Mouse (Mus musculus) limb, embryonic 13.5 days (tissue): ENCODE measurements around the gene Opa3. TPM values are rescaled to one million over a fixed set of nuclear protein-coding genes. Genes with fewer than 3 reads are reported as not detected.
"Not testable (repeated sequence)": the region's sequence is repeated elsewhere in the genome, so short reads cannot be mapped to it uniquely, and the experiment has no call there.

ENCODE experiments used
- ATAC-seq: fragments of 200-750 bp; cut with Nextera tagmentation; 2 replicates; pipeline ENCODE4 v1.8.0; 2017; ENCODE audit warnings: low read depth, moderate number of reproducible peaks, moderate TSS enrichment; ENCODE audit not compliant: low FRiP score
- H3K27ac ChIP-seq: fragments of 300-500 bp; sonication (generic); 2 replicates; pipeline ENCODE4 v1.5.1; 2015; ENCODE audit warnings: inconsistent platforms, mild to moderate bottlenecking, moderate library complexity
- H3K27me3 ChIP-seq: fragments of 300-500 bp; sonication (generic); 2 replicates; pipeline ENCODE4 v1.6.1; 2015; ENCODE audit warnings: mild to moderate bottlenecking, inconsistent platforms
- H3K36me3 ChIP-seq: fragments of 300-500 bp; sonication (generic); 2 replicates; pipeline ENCODE4 v1.6.1; 2015; ENCODE audit warnings: inconsistent platforms, mild to moderate bottlenecking, moderate library complexity
- H3K4me1 ChIP-seq: fragments of 300-500 bp; sonication (generic); 2 replicates; pipeline ENCODE4 v1.6.1; 2015; ENCODE audit warnings: inconsistent platforms
- H3K4me2 ChIP-seq: fragments of 300-500 bp; sonication (generic); replicated peaks from 2 replicates; pipeline ENCODE4 v1.6.1; 2015; ENCODE audit warnings: inconsistent platforms, mild to moderate bottlenecking, moderate library complexity
- H3K4me3 ChIP-seq: fragments of 300-500 bp; sonication (generic); 2 replicates; pipeline ENCODE4 v1.5.1; 2015; ENCODE audit warnings: moderate library complexity, mild to moderate bottlenecking, inconsistent platforms
- H3K9ac ChIP-seq: fragments of 300-500 bp; sonication (generic); 2 replicates; pipeline ENCODE4 v1.6.1; 2015; ENCODE audit warnings: mild to moderate bottlenecking, inconsistent platforms
- H3K9me3 ChIP-seq: fragments of 300-500 bp; sonication (generic); 2 replicates; pipeline ENCODE4 v1.6.1; 2016; ENCODE audit warnings: inconsistent platforms
- WGBS: fragments of 180-500 bp; shearing (Covaris S2); methylation state at CpG from one replicate; pipeline ENCODE4 v1.1.7; 2015; 5-methylcytosine and 5-hydroxymethylcytosine counted together
- polyA plus RNA-seq: library from polyadenylated mRNA; unstranded; fragments of >200 nt; fragmentation: Nextera tagmentation; extraction: Ambion mirVana; gene quantifications from 2 replicates; pipeline ENCODE4 v1.2.1, GENCODE M21; 2015

Gene Opa3
- polyA plus RNA-seq, 1 experiment from 2014 or later: 35.7 TPM

DNA sequence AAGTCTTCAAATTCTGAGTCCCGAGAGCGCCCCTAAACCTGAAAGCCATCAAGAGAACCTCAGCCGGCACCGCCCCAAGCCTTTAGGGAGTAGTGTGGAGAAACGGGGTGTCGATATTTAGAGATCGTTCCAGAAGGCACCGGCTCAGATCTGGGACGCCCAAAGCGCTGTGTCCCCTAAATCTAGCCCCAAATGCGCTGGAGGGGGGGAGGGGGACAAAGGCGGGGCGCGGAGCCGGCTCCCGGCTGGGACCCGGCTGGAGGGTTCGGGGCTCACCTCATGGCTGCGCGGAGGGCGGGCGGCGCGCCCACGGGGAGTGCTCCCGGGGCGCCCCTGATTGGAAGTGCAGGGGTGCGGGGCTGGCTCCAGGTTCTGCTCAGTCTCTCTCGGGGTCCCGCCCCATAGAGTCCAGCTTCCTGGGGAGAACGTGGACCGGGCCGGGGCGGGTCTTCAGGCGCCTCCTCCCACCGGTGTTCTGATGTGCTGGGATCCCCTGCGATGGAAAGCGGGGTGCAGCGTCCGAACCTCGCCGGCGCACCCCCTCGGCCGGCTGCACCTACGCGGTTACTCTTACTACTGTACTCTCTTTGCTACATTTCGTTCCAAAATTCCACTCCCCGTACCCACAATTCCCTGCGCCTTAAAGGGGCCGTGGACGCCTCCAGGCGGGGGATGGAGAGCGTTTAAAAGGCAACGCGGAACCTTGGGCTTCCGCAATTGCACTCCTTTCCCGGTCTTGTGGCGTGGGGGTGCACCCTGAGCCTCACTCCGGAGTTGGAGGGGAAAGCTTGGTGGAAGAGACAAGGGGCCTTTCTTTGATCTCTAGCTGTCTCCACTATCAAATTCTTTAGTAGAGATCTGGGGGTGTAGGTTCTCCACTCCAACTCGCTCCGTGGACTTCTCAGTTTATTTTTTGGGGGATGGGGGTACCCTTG, 43.4 kb downstream of the Opa3 start, which contains the start of gene Vasp:
Gene Vasp (minus strand): TSS at position 580 of the 935 bp plus-strand sequence.
- H3K4me3 ChIP-seq: peak within 1 kb of the TSS; percentile 94
- H3K36me3 ChIP-seq: peaks cover 5% of the 10 kb centered on the region; the same call in 1 of the 2 replicates
- H3K9me3 ChIP-seq: no peaks in the 10 kb centered on the region
- no peaks in the 10 kb centered on the region for H3K27me3 ChIP-seq
- WGBS: under 1% methylated on average over 62 of the region's 62 CpGs
- peaks cover 27% of the 10 kb centered on the region for H3K4me1 ChIP-seq
- ATAC-seq: peak; percentile 79
- H3K9ac ChIP-seq: peak within 1 kb of the TSS; percentile 93
- H3K4me2 ChIP-seq: peak within 1 kb of the TSS; percentile 88
- peak within 1 kb of the TSS; percentile 96 for H3K27ac ChIP-seq

DNA sequence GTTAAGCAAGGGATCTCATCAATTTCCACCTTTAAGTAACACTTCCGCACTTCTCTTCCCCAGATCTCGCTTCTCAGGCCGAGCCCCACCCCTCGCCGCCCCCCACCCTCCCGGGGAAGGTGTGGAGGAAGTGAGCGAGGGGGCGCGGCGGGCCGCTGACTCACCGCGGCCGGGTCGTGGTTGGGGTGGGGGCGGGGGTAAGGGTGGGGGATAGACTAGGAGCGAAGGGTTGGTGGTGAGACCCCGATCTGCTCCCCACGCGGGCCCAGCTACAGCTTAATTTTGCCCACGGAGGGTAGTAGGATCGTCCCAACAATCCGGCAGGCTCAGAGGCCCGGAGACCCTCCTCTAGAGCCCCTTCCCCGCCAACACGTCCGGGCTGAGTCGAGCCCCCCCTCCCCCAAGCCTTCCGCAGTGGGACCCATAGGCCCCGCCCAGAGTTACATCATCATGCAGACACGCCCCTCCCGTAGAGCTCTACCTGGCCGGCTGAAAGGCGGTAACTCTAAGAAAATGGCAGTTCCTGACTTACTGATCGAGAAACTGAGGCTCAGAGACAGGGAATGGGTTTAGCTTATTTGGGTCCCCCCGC, 44.1 kb downstream of the Opa3 start:
- peaks cover 23% of the 10 kb centered on the region for H3K4me1 ChIP-seq
- H3K9ac ChIP-seq: peak overlapping the region; percentile 93
- peak overlapping the region; percentile 96 for H3K27ac ChIP-seq
- under 1% methylated on average over 36 of the region's 36 CpGs for WGBS
- ATAC-seq: peak; percentile 84
- peak overlapping the region; percentile 88 for H3K4me2 ChIP-seq
- H3K4me3 ChIP-seq: peak overlapping the region; percentile 94
- peaks cover 5% of the 10 kb centered on the region; the same call in 1 of the 2 replicates for H3K27me3 ChIP-seq
- H3K36me3 ChIP-seq: peaks cover under 1% of the 10 kb centered on the region; the same call in 1 of the 2 replicates
- no peaks in the 10 kb centered on the region for H3K9me3 ChIP-seq

- no peak for ATAC-seq
- no peak overlapping the region for H3K9ac ChIP-seq
- WGBS: 51% methylated on average over 4 of the region's 4 CpGs
- H3K4me3 ChIP-seq: no peak overlapping the region
- peaks cover 9% of the 10 kb centered on the region for H3K4me1 ChIP-seq
- H3K4me2 ChIP-seq: no peak overlapping the region
- no peak overlapping the region for H3K27ac ChIP-seq
- peaks cover 45% of the 10 kb centered on the region for H3K27me3 ChIP-seq
- H3K36me3 ChIP-seq: no peaks in the 10 kb centered on the region
- no peaks in the 10 kb centered on the region for H3K9me3 ChIP-seq
These were observed 48.1 kb downstream of the Opa3 start for GRCm38 (mm10) chr7:19276253-19276652.

DNA sequence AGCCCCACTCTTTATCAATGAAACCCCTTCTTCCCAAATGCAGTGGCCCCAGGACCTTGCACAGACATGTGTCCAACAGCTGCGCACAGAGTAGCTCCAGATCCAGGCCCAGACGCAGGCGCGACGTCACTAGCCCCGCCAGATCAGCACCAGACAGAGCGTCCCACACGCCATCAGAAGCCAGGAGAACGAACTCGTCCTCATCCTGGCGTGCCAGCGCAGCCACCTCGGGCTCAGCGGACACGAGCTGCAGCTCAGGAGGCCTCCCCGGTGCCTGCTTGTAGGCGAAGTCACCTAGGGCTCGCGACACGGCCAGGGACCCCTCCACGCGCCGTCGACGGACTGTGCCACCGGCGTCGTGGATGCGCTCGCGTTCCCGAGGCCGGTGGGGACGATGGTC, 50.9 kb downstream of the Opa3 start:
- WGBS: 2% methylated on average over 34 of the region's 34 CpGs
- no peak for ATAC-seq

GRCm38 (mm10) chr7:19279581-19280114, 51.5 kb downstream of the Opa3 start, which contains the start of gene Ppm1n:
Ppm1n (minus strand) TSS chr7:19280064.
- peaks cover 18% of the 10 kb centered on the region for H3K4me1 ChIP-seq
- peaks cover 73% of the 10 kb centered on the region for H3K27me3 ChIP-seq
- H3K4me2 ChIP-seq: peak within 1 kb of the TSS; percentile 54
- no peaks in the 10 kb centered on the region for H3K36me3 ChIP-seq
- H3K9ac ChIP-seq: 0 out of 2 replicates have a peak within 1 kb of the TSS, but pooled peaks have one; percentile 19
- peak within 1 kb of the TSS; percentile 32 for H3K4me3 ChIP-seq
- H3K9me3 ChIP-seq: no peaks in the 10 kb centered on the region
- ATAC-seq: no peak
- no peak within 1 kb of the TSS for H3K27ac ChIP-seq
- WGBS: under 1% methylated on average over 46 of the region's 46 CpGs

More for the DNA sequence above, 50.9 kb downstream of the Opa3 start:
- Histone ChIP-seq H3K9me3 (no peaks in the 10 kb centered on the region), H3K4me2 (peak overlapping the region; percentile 54), H3K4me3 (peak overlapping the region; percentile 32), H3K9ac (no peak overlapping the region), H3K36me3 (no peaks in the 10 kb centered on the region), H3K27me3 (peaks cover 69% of the 10 kb centered on the region), H3K27ac (no peak overlapping the region), H3K4me1 (peaks cover 18% of the 10 kb centered on the region)

- not testable (repeated sequence) for H3K36me3 ChIP-seq, H3K9me3 ChIP-seq, ATAC-seq, H3K9ac ChIP-seq, H3K27ac ChIP-seq
- H3K4me1 ChIP-seq: peaks cover 18% of the 10 kb centered on the region
- H3K4me3 ChIP-seq: peak overlapping the region; percentile 59
- peak overlapping the region; percentile 97 for H3K4me2 ChIP-seq
- H3K27me3 ChIP-seq: peaks cover 73% of the 10 kb centered on the region
- 45% methylated on average over 6 of the region's 6 CpGs for WGBS
These were observed 53.7 kb downstream of the Opa3 start for GRCm38 (mm10) chr7:19281680-19282304.

GRCm38 (mm10) chr7:19282385-19282784, 54.3 kb downstream of the Opa3 start, which contains the start of gene Rtn2:
Rtn2 (plus strand) TSS chr7:19282624.
- Histone ChIP-seq H3K9ac (peak within 1 kb of the TSS; percentile 51), H3K27ac (no peak within 1 kb of the TSS), H3K27me3 (peaks cover 67% of the 10 kb centered on the region), H3K9me3 (no peaks in the 10 kb centered on the region), H3K4me1 (peaks cover 18% of the 10 kb centered on the region), H3K36me3 (no peaks in the 10 kb centered on the region), H3K4me2 (peak within 1 kb of the TSS; percentile 97), H3K4me3 (peak within 1 kb of the TSS; percentile 59)
- 2% methylated on average over 35 of the region's 37 CpGs for WGBS
- ATAC-seq: peak; percentile 69

- Histone ChIP-seq H3K27ac (no peak overlapping the region), H3K36me3 (no peaks in the 10 kb centered on the region), H3K4me2 (peak overlapping the region; percentile 97), H3K4me3 (peak overlapping the region; percentile 59), H3K9ac (peak overlapping the region; percentile 51), H3K27me3 (peaks cover 62% of the 10 kb centered on the region), H3K9me3 (no peaks in the 10 kb centered on the region), H3K4me1 (peaks cover 18% of the 10 kb centered on the region)
- WGBS: 1% methylated on average over 34 of the region's 35 CpGs
- ATAC-seq: peak; percentile 64
These were observed 54.8 kb downstream of the Opa3 start for GRCm38 (mm10) chr7:19282791-19283405.

DNA sequence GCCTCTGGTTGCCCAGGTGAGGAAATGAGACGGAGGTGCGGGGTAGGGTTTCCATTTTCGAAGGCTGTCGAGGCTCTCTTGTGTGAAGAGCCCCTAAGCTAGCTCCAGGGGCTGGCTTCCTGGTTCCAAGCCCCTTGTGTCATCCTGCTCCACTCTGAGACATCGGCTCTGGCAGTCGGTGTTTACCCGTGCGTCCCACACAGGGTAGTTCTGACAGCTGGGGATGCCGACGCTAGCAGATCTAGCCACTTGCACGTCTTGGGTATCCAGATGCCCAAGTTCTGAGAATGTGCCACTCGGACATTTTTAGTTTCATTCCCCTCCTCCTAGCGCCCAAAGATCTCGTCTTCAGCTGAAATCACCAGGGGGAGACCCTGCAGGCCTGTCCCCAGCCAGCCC, 55.3 kb downstream of the Opa3 start:
- Histone ChIP-seq H3K4me3 (peak overlapping the region; percentile 59; the same call in 1 of the 2 replicates), H3K36me3 (no peaks in the 10 kb centered on the region), H3K4me1 (peaks cover 18% of the 10 kb centered on the region), H3K27me3 (peaks cover 57% of the 10 kb centered on the region), H3K27ac (no peak overlapping the region), H3K9ac (no peak overlapping the region), H3K9me3 (no peaks in the 10 kb centered on the region), H3K4me2 (peak overlapping the region; percentile 97)
- ATAC-seq: no peak
- WGBS: 44% methylated on average over 14 of the region's 14 CpGs

DNA sequence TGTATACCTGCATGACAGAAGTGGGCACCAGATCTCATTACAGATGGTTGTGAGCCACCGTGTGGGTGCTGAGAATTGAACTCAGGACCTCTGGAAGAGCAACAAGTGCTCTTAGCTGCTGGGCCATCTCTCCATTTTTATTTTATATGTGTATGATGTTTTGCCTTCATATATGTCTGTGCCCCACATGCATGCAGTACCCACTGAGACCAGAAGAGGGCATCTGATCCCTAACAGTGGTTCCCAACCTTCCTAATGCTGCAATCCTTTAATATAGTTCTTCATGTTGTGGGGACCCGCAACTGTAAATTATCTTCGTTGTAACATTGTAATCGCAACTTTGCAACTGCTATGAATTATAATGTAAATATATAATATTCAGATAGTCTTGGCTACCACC, 56.6 kb downstream of the Opa3 start:
- Histone ChIP-seq H3K4me2 (no peak overlapping the region), H3K4me1 (peaks cover 10% of the 10 kb centered on the region; the same call in 1 of the 2 replicates), H3K36me3 (no peaks in the 10 kb centered on the region), H3K27me3 (peaks cover 43% of the 10 kb centered on the region), H3K9me3 (no peaks in the 10 kb centered on the region), H3K9ac (no peak overlapping the region), H3K4me3 (no peak overlapping the region), H3K27ac (no peak overlapping the region)
- ATAC-seq: no peak
- whole genome bisulfite sequencing: 26% methylated on average over 4 of the region's 4 CpGs

DNA sequence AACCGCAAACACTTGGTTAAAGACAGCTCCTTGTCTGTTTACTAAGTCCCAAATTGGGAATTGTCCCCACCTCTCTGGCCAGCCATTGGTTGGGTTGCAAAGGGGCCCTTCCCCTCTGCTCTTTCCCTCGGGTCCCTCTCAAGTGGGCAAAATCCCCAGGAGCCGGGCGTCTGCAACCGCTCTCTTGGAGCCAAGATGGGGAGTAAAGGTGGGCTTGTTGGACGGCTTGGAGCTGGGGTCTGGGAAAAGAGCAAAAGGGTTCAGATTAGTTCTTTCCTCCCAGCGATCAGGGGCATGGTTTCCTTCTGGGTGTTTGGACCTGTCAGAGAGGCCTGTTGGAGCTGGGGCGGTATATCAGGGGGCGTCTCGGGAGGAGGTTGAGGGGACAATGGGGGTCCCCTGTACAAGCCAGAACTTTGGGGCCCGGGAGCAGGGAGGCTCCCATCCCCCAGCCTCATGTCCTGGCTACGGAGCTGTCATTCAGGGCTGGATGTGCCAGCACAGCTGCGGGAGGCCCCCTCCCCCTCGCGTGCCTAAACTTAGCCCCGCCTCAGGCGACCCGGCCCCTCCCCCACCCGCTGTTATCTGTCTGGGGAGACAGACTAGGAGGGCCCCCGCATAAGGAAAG, 62.9 kb downstream of the Opa3 start:
- 0 out of 2 replicates have a peak, but pooled peaks cover 3% of the 10 kb centered on the region for H3K27me3 ChIP-seq
- ATAC-seq: 0 out of 2 replicates have a peak, but pooled peaks have one; percentile 44
- WGBS: under 1% methylated on average over 20 of the region's 20 CpGs

More for the DNA sequence above, 62.9 kb downstream of the Opa3 start:
- H3K4me3 ChIP-seq: peak overlapping the region; percentile 34
- no peaks in the 10 kb centered on the region for H3K9me3 ChIP-seq
- no peak overlapping the region; the same call in 1 of the 2 replicates for H3K27ac ChIP-seq
- H3K4me2 ChIP-seq: peak overlapping the region; percentile 60
- H3K9ac ChIP-seq: peak overlapping the region; percentile 43
- H3K36me3 ChIP-seq: no peaks in the 10 kb centered on the region
- H3K4me1 ChIP-seq: peaks cover 20% of the 10 kb centered on the region
